8 mouse cellular contexts compared by ENCODE assay signal in genomic region chr3:40744024-40744835, GRCm38 (mm10). TPM values are rescaled to one million over a fixed set of nuclear protein-coding genes. Genes with fewer than 3 reads are reported as not detected.
DNase-seq lines count a peak whose midpoint lies in the region; ATAC-seq and TF ChIP-seq lines count a peak whose summit lies in the region.

Hspa4l (plus strand) TSS chr3:40744495.

- peak within 1 kb of the TSS; percentile 69 for H3K27ac ChIP-seq in MEL (ENCODE audit: control insufficient read depth, low read depth, low read length)
- H3K27ac ChIP-seq in embryonic facial prominence, embryonic 12.5 days: peak within 1 kb of the TSS; percentile 65
- no peak within 1 kb of the TSS for H3K27ac ChIP-seq in limb, embryonic 14.5 days (replicated peaks; ENCODE audit: low read depth, low read length)

- H3K27me3 ChIP-seq in MEL (ENCODE audit: control insufficient read depth in 1 of 2, insufficient read depth in 2 of 2, low read length in 2 of 2): no peaks in the 10 kb centered on the region
- H3K27me3 ChIP-seq in embryonic facial prominence, embryonic 12.5 days: peaks cover 3% of the 10 kb centered on the region; the same call in 1 of the 2 replicates
- H3K27me3 ChIP-seq in limb, embryonic 14.5 days (ENCODE audit: control insufficient read depth, insufficient read depth, low read length): peaks cover 7% of the 10 kb centered on the region; the same call in 1 of the 2 replicates

- H3K9ac ChIP-seq in MEL (ENCODE audit: control insufficient read depth, low read depth, low read length, poor library complexity, severe bottlenecking): peak within 1 kb of the TSS; percentile 83
- H3K9ac ChIP-seq in embryonic facial prominence, embryonic 12.5 days: peak within 1 kb of the TSS; percentile 50
- peak within 1 kb of the TSS; percentile 62 for H3K9ac ChIP-seq in limb, embryonic 14.5 days (ENCODE audit: low read depth, low read length, severe bottlenecking)

- no peak for TF ChIP-seq EP300 in MEL (IDR thresholded peaks at IDR 0.05; ENCODE audit: low read depth in 1 of 2, low read length in 2 of 2)

- WGBS in embryonic facial prominence, embryonic 12.5 days: 17% methylated on average over 16 of the region's 16 CpGs
- 24% methylated on average over 16 of the region's 16 CpGs for WGBS in limb, embryonic 14.5 days

- H3K9me3 ChIP-seq in MEL (replicated peaks; ENCODE audit: insufficient read depth, low read length): no peaks in the 10 kb centered on the region
- H3K9me3 ChIP-seq in embryonic facial prominence, embryonic 12.5 days: no peaks in the 10 kb centered on the region
- H3K9me3 ChIP-seq in limb, embryonic 14.5 days (ENCODE audit: control insufficient read depth, low read length): no peaks in the 10 kb centered on the region

- H3K4me1 ChIP-seq in MEL (ENCODE audit: control insufficient read depth in 1 of 2, insufficient read depth in 2 of 2, low read length in 2 of 2): peaks cover 5 to 26% of the 10 kb centered on the region in 2 experiments
- peaks cover 3% of the 10 kb centered on the region; the same call in 1 of the 2 replicates for H3K4me1 ChIP-seq in embryonic facial prominence, embryonic 12.5 days
- peaks cover 9% of the 10 kb centered on the region; the same call in 1 of the 2 replicates for H3K4me1 ChIP-seq in limb, embryonic 14.5 days (ENCODE audit: control insufficient read depth, insufficient read depth, low read length)

- TF ChIP-seq POLR2A in MEL (IDR thresholded peaks at IDR 0.05; ENCODE audit: control insufficient read depth in 1 of 2, insufficient read depth in 1 of 2, low read depth in 1 of 2, low read length in 2 of 2, poor library complexity in 1 of 2): no peak; a peak in 1 of 4 replicates
- TF ChIP-seq POLR2A in limb, embryonic 14.5 days (IDR thresholded peaks at IDR 0.05; ENCODE audit: borderline replicate concordance, extremely low read depth, insufficient read depth, insufficient read length): no peak

- peak; percentile 42 for DNase-seq in cerebellum, adult 9-11 months
- peak; percentile 60 for DNase-seq in MEL (ENCODE audit: low read depth, low spot score)
- DNase-seq in heart, postnatal 4 days: no peak
- DNase-seq in limb, embryonic 14.5 days (ENCODE audit: low spot score): no peak
- DNase-seq in c-Kit-positive CD71-positive TER-119-positive erythroid progenitor cells, embryonic 14.5 days (ENCODE audit: low spot score): no peak

- no peak; the same call in 1 of the 2 replicates for TF ChIP-seq RAD21 in MEL (IDR thresholded peaks at IDR 0.05; ENCODE audit: low read depth, low read length)

- peak within 1 kb of the TSS; percentile 88 to 100 for H3K4me3 ChIP-seq in MEL (ENCODE audit: control insufficient read depth in 1 of 2, insufficient read depth in 1 of 2, low read depth in 2 of 2, low read length in 2 of 2)
- H3K4me3 ChIP-seq in embryonic facial prominence, embryonic 12.5 days: peak within 1 kb of the TSS; percentile 57
- peak within 1 kb of the TSS; percentile 71 for H3K4me3 ChIP-seq in limb, embryonic 14.5 days (replicated peaks; ENCODE audit: low read length)

- peak within 1 kb of the TSS; percentile 93 for H3K4me2 ChIP-seq in embryonic facial prominence, embryonic 12.5 days (replicated peaks)
- peak within 1 kb of the TSS; percentile 92 for H3K4me2 ChIP-seq in limb, embryonic 14.5 days (replicated peaks; ENCODE audit: low read depth, low read length, severe bottlenecking)

- ATAC-seq in cerebellum, adult (ENCODE audit: insufficient number of reproducible peaks, low FRiP score, low TSS enrichment): no peak
- ATAC-seq in embryonic facial prominence, embryonic 12.5 days (ENCODE audit: insufficient number of reproducible peaks, insufficient read depth, low FRiP score, low TSS enrichment): no peak
- no peak for ATAC-seq in limb, embryonic 14.5 days (ENCODE audit: low FRiP score, low read depth)
- ATAC-seq in monocyte, adult 5-6 weeks (replicated peaks; ENCODE audit: insufficient number of reproducible peaks, low FRiP score, low TSS enrichment, poor library complexity, severe bottlenecking): no peak

- peaks cover 0 to 25% of the 10 kb centered on the region in 2 experiments; a peak in 2 of 4 replicates for H3K36me3 ChIP-seq in MEL (ENCODE audit: control insufficient read depth in 1 of 2, insufficient read depth in 2 of 2, low read length in 2 of 2)
- no peaks in the 10 kb centered on the region for H3K36me3 ChIP-seq in embryonic facial prominence, embryonic 12.5 days
- no peaks in the 10 kb centered on the region for H3K36me3 ChIP-seq in limb, embryonic 14.5 days (ENCODE audit: control insufficient read depth, insufficient read depth, low read length)

- peaks cover 12% of the 10 kb centered on the region for H3K79me2 ChIP-seq in MEL (ENCODE audit: control insufficient read depth, insufficient read depth, low read length, poor library complexity)

- TF ChIP-seq CTCF in MEL (IDR thresholded peaks at IDR 0.05 in 2 of 3, conservative IDR thresholded peaks at IDR 0.05 in 1 of 3; ENCODE audit: control insufficient read depth in 1 of 3, insufficient read depth in 1 of 3, low read depth in 2 of 3, low read length in 3 of 3, poor library complexity in 1 of 3, severe bottlenecking in 1 of 3): no peak

TF ChIP-seq in MEL, 35 proteins besides CTCF, POLR2A, EP300 and RAD21:
- TF ChIP-seq SIN3A (IDR thresholded peaks at IDR 0.05; ENCODE audit: low read length): no peak
- TF ChIP-seq ZC3H11A (IDR thresholded peaks at IDR 0.05; ENCODE audit: low read depth, low read length): no peak
- TF ChIP-seq USF1 (IDR thresholded peaks at IDR 0.05; ENCODE audit: low read depth, low read length): no peak
- peak; percentile 33; the same call in 1 of the 2 replicates for TF ChIP-seq HCFC1 (IDR thresholded peaks at IDR 0.05; ENCODE audit: low read depth, low read length)

RNA-seq across cellular contexts. Expression of gene Hspa4l, which starts in this region (rescaled TPM):
- total RNA-seq in MEL (2012; rRNA removed): 35.7 and 37.4 TPM in 2 replicates
- polyA plus RNA-seq in MEL (2012; ENCODE audit: insufficient read depth in 1 of 2, insufficient read length in 2 of 2, low read depth in 1 of 2, low replicate concordance in 2 of 2, missing spikeins in 1 of 2): 10 to 100 TPM; 19.2 to 37.2 TPM
- polyA plus RNA-seq in embryonic facial prominence, embryonic 12.5 days (2016; fragmentation: Nextera tagmentation; extraction: Ambion mirVana): 13.0 and 15.3 TPM in 2 replicates
- total RNA-seq in heart, postnatal 4 days (2021): 10 to 100 TPM; 40.5 to 44.6 TPM
- polyA plus RNA-seq in limb, embryonic 14.5 days (2012; rRNA removed): 1.3 and 1.9 TPM in 2 replicates
- 4.8 and 6.7 TPM in 2 replicates for polyA plus RNA-seq in limb, embryonic 14.5 days (2014; fragmentation: Nextera tagmentation; extraction: Ambion mirVana)
- total RNA-seq in monocyte, adult 5-6 weeks (2017): 18.0 to 43.6 TPM (median 18.3 TPM) in 3 replicates

Comparison
In these comparisons a context has a peak if more than half of its experiments do, and no peak if none do; other contexts are left out.
1. DNase-seq: peak in cerebellum, adult 9-11 months (single experiment) and MEL (single experiment); none in heart, postnatal 4 days (single experiment), limb, embryonic 14.5 days (single experiment) and c-Kit-positive CD71-positive TER-119-positive erythroid progenitor cells, embryonic 14.5 days (single experiment).
2. Peak in every context shown above with its lines, with median percentiles within 50 percentile points of each other: H3K4me3 ChIP-seq and H3K9ac ChIP-seq.